Mouse (Mus musculus): ENCODE data around the gene Hdac5. TPM values are rescaled to one million over a fixed set of nuclear protein-coding genes. Genes with fewer than 3 reads are reported as not detected.
A peak's percentile ranks its signal among the peaks of the same experiment; 100 is the strongest.

The Hdac5 gene
- polyA plus RNA-seq (2015; fragmentation: Nextera tagmentation; extraction: Ambion mirVana): 82.9 and 89.4 TPM in 2 replicates

DNA sequence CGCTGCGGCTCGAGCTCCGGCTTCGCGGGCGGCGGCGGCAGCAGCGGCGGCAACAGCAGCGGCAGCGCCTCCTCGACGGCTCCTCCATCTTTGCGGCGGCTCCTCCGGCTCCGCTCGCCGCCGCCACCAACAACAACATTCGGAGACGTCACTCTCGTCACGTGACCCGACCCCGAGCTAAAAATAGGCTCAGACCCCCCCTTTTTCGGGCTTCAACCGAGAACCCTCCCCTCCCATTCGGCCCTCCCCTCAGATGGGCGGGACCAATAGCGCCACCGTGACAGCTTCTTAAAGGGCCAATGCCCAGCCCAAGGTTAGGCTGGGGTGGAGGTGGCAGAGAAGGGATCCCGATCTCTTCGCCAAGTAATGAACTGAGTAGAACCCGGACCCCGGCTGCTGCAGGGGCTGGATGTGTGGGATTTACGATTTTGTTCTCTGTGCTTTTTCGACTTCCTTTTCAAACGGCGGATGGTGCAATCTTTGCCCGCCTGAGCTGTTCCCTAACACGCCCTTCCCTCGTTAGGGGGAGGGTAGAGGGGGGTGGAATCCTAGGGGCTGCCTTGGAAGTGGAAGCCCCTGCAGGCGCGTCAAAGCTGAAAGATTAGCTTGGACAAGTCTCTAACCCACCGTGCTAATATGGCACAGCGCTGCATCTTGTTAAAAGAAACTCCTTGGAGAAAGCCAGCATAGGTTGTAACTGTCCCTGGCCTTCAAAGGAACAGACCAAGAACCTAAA is at the start of gene Hdac5:
Hdac5 (minus strand) TSS at position 161 of the 736 bp plus-strand sequence.
- Histone ChIP-seq H3K4me3 (peak within 1 kb of the TSS; percentile 84), H3K36me3 (no peaks in the 10 kb centered on the region), H3K9ac (peak within 1 kb of the TSS; percentile 98), H3K4me1 (peaks cover 49% of the 10 kb centered on the region), H3K27me3 (replicated peaks) (no peaks in the 10 kb centered on the region), H3K4me2 (peak within 1 kb of the TSS; percentile 91), H3K27ac (replicated peaks) (peak within 1 kb of the TSS; percentile 90), H3K9me3 (no peaks in the 10 kb centered on the region)
- under 1% methylated on average over 42 of the region's 49 CpGs for WGBS
- ATAC-seq (ENCODE audit: extremely low read depth, insufficient number of reproducible peaks, low FRiP score, low TSS enrichment): peak; percentile 89

DNA sequence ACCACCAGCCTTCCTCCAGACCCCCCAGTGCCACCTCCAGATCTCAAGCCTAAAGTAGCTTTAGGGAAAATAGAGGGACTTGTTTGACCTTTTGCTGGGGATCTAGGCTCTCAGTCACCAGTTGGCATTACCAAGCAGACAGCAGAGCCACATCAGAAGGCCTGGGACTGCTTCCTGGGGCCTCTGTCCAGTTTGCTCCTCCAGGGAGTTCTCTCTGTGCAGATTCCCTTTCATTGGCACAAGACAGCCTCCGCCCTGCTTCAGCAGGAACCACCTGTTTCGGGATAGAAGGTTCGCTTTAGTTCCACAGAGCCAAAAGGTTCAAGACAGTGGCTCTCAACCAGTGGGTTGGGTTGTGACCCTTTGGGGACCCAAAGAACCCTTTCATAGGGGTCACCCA is 49.6 kb upstream of the Hdac5 start:
- peaks cover 10% of the 10 kb centered on the region for H3K27me3 ChIP-seq (replicated peaks)
- H3K27ac ChIP-seq (replicated peaks): no peak overlapping the region
- no peak overlapping the region for H3K9ac ChIP-seq
- peaks cover 12% of the 10 kb centered on the region for H3K4me1 ChIP-seq
- no peaks in the 10 kb centered on the region for H3K36me3 ChIP-seq
- no peak for ATAC-seq (ENCODE audit: extremely low read depth, insufficient number of reproducible peaks, low FRiP score, low TSS enrichment)
- H3K9me3 ChIP-seq: no peaks in the 10 kb centered on the region
- WGBS: 86% methylated on average over 3 of the region's 3 CpGs
- H3K4me3 ChIP-seq: no peak overlapping the region
- no peak overlapping the region for H3K4me2 ChIP-seq

DNA sequence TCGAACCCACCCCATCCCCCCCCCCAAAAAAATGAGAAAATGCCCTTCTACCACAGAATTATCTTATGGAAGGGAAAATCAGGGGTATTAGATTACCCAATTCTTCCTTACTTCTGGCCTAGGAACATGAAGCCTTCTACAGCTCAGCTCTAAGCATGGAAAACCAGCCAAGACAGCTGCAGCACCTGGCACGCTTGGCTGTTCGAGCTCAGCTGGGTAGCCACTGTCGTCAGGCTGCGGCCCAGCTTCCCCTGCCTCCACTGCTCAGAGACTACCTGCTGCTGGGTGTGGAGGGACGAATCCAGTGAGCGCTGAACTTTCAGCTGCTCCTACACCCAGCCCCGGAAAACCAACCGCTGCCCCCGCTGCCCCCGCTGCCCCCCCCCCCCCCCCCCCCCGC is 47.8 kb upstream of the Hdac5 start:
- Histone ChIP-seq H3K4me1 (peaks cover 12% of the 10 kb centered on the region), H3K4me3 (no peak overlapping the region), H3K27ac (replicated peaks) (no peak overlapping the region), H3K4me2 (no peak overlapping the region), H3K27me3 (replicated peaks) (peaks cover 10% of the 10 kb centered on the region), H3K36me3 (no peaks in the 10 kb centered on the region), H3K9me3 (no peaks in the 10 kb centered on the region), H3K9ac (no peak overlapping the region)
- ATAC-seq (ENCODE audit: extremely low read depth, insufficient number of reproducible peaks, low FRiP score, low TSS enrichment): no peak
- 61% methylated on average over 10 of the region's 12 CpGs for WGBS

DNA sequence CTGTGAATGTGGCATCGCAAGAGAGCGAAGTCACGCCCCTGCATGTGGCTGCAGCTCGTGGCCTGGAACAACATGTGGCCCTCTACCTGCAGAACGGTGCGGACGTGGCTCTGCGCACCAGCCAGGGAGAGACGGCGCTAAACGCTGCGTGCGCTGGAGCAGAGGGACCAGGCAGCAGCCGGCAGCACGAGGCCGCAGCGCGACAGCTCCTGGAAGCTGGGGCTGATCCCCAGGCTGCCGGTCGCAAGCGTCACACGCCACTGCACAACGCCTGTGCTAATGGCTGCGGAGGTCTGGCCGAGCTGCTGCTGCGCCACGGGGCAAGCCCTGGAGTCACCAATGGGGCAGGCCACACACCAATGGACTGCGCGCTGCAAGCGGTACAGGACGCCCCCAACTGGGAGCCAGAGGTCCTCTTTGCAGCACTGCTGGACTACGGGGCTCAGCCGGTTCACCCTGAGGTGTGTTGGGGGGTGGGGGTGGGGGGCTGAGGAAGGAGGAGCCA is 46.5 kb upstream of the Hdac5 start:
- H3K4me1 ChIP-seq: peaks cover 12% of the 10 kb centered on the region
- ATAC-seq (ENCODE audit: extremely low read depth, insufficient number of reproducible peaks, low FRiP score, low TSS enrichment): peak; percentile 46; the same call in 1 of the 2 replicates
- H3K4me2 ChIP-seq: peak overlapping the region; percentile 79
- H3K27me3 ChIP-seq (replicated peaks): peaks cover 10% of the 10 kb centered on the region
- H3K27ac ChIP-seq (replicated peaks): no peak overlapping the region
- H3K9ac ChIP-seq: peak overlapping the region; percentile 80
- peak overlapping the region; percentile 51 for H3K4me3 ChIP-seq
- H3K36me3 ChIP-seq: no peaks in the 10 kb centered on the region
- 2% methylated on average over 33 of the region's 33 CpGs for WGBS
- no peaks in the 10 kb centered on the region for H3K9me3 ChIP-seq

DNA sequence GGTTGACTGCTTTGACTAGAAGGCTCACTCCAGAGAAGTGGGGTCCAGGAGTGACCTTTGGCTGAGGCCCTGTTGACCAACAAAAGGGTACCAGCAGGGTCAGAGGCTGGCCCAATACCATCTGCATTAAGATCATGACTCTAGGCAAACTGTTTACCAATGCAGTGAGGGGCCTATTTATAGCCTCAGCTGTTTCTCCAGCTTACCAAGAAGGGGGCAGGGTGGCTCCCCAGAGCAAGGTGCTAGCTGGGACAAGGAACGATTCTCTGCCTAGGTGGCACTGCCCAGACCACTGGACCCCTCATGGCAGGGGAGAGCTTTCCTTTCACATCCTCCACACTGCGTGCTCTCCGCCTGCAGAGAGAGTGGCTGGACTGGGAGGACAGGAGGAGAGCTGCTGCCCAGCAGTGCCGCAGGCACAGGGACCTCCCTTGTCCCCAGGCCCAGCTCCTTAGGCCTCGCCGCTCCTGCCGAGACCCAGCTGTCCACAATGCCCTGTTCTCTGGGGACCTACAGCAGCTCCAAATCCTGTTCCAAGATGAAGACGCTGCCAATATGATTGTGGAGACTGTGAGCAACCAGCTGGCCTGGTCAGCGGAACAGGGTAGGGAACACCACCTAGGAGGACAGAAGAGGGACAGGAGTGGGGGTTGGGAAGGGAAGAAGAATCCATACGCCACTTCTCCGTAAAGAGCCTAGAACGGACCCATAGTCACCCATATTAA is 38.7 kb upstream of the Hdac5 start, which contains the start of gene Asb16:
Asb16 (plus strand) TSS at position 224 of the 725 bp plus-strand sequence.
- Histone ChIP-seq H3K9ac (peak within 1 kb of the TSS; percentile 37; the same call in 1 of the 2 replicates), H3K27ac (replicated peaks) (0 out of 2 replicates have a peak within 1 kb of the TSS, but pooled peaks have one; percentile 28), H3K27me3 (replicated peaks) (no peaks in the 10 kb centered on the region; the same call in 1 of the 2 replicates), H3K9me3 (no peaks in the 10 kb centered on the region), H3K4me3 (no peak within 1 kb of the TSS), H3K4me2 (peak within 1 kb of the TSS; percentile 9; the same call in 1 of the 2 replicates), H3K36me3 (peaks cover 4% of the 10 kb centered on the region; the same call in 1 of the 2 replicates), H3K4me1 (peaks cover 17% of the 10 kb centered on the region)
- WGBS: 82% methylated on average over 12 of the region's 12 CpGs
- ATAC-seq (ENCODE audit: extremely low read depth, insufficient number of reproducible peaks, low FRiP score, low TSS enrichment): no peak

DNA sequence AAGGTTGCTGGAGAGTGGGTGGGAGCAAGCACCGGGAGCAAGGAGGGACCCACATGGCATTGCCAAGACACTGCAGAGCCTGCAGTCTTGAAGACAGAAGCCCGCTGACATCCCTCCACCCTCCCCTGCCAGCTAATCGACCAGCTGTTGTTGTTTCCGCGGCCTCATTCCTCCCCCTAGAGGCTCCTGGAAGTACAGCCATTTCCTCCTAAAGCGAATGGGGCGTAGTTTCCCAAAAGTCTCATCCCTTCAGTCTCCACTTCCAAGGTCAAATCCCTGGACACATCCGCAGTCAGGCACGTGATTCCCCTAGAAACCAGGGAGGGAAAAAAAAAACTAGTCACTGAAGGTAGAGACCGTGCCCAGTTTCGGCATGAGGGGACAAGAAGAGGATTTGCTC is 37.5 kb upstream of the Hdac5 start:
- H3K9me3 ChIP-seq: no peaks in the 10 kb centered on the region
- H3K36me3 ChIP-seq: peaks cover 14% of the 10 kb centered on the region
- no peak for ATAC-seq (ENCODE audit: extremely low read depth, insufficient number of reproducible peaks, low FRiP score, low TSS enrichment)
- no peaks in the 10 kb centered on the region; the same call in 1 of the 2 replicates for H3K27me3 ChIP-seq (replicated peaks)
- H3K27ac ChIP-seq (replicated peaks): no peak overlapping the region
- H3K4me2 ChIP-seq: peak overlapping the region; percentile 9; the same call in 1 of the 2 replicates
- no peak overlapping the region for H3K4me3 ChIP-seq
- H3K9ac ChIP-seq: 0 out of 2 replicates have a peak overlapping the region, but pooled peaks have one; percentile 37
- WGBS: 4% methylated on average over 11 of the region's 11 CpGs
- H3K4me1 ChIP-seq: peaks cover 17% of the 10 kb centered on the region

DNA sequence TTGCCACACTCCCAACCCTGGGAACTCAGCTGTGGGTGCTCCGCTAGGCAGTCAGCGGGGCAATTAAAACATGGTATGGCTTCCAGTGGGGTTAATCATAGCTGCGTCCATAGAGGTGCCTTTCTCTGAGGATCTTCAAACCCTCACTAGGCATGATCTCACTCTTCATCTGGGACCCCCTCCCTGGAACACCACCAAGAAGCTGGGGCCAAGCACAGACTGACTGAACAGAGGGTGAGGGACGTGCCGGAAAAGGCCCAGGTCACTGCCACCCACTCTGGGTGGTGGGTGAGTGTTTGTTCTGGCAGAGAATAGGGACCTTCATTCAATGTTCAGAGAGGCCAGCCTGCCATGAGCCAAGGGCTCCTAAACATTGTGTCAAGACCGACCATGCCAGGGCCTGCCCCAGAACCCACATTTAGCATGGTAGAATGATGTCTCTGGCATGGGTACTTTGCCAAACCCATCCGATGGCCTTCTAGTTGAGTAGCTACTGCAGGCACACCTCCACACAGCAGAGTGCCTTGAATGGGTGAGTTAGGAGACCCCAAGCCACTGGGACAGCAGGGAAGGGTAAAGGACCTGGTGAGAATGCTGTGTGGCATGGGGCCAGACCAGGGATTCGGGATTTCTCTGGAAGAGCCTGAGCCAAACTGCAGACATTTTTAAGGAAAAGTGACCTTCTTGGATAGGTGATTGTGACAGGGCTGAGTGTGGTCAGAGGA is 36.8 kb upstream of the Hdac5 start:
- WGBS: 86% methylated on average over 8 of the region's 8 CpGs

DNA sequence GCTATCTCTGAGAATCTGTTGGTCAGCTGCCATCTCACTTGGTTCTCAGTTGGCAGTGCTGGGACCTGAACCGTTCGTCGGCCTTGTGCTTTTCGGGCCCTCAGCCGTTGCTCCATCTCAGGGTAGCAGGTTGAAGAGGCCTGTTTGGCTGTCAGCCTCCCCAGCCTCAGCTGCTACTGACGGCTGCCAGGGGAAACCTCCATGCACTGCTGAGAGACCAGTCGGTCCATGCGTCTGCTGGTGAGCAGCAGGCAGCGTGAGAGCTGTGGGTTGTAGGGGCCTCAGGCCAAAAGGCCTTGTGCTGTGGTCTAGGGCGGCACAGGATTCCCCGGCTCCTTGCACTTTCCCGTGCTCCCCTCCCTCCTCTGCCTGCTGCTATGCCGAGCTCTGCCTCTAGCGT is 35.9 kb upstream of the Hdac5 start:
- 59% methylated on average over 14 of the region's 14 CpGs for WGBS
- Histone ChIP-seq H3K27ac (replicated peaks) (no peak overlapping the region), H3K9me3 (no peaks in the 10 kb centered on the region), H3K4me1 (peaks cover 17% of the 10 kb centered on the region), H3K9ac (no peak overlapping the region), H3K4me2 (no peak overlapping the region), H3K27me3 (replicated peaks) (no peaks in the 10 kb centered on the region), H3K4me3 (no peak overlapping the region), H3K36me3 (peaks cover 27% of the 10 kb centered on the region)
- ATAC-seq (ENCODE audit: extremely low read depth, insufficient number of reproducible peaks, low FRiP score, low TSS enrichment): no peak

More for the DNA sequence above, 36.8 kb upstream of the Hdac5 start:
- ATAC-seq (ENCODE audit: extremely low read depth, insufficient number of reproducible peaks, low FRiP score, low TSS enrichment): no peak
- no peaks in the 10 kb centered on the region for H3K9me3 ChIP-seq
- no peak overlapping the region for H3K4me2 ChIP-seq
- H3K36me3 ChIP-seq: peaks cover 21% of the 10 kb centered on the region
- no peaks in the 10 kb centered on the region for H3K27me3 ChIP-seq (replicated peaks)
- peaks cover 17% of the 10 kb centered on the region for H3K4me1 ChIP-seq
- H3K4me3 ChIP-seq: no peak overlapping the region
- H3K27ac ChIP-seq (replicated peaks): no peak overlapping the region
- H3K9ac ChIP-seq: 0 out of 2 replicates have a peak overlapping the region, but pooled peaks have one; percentile 37

DNA sequence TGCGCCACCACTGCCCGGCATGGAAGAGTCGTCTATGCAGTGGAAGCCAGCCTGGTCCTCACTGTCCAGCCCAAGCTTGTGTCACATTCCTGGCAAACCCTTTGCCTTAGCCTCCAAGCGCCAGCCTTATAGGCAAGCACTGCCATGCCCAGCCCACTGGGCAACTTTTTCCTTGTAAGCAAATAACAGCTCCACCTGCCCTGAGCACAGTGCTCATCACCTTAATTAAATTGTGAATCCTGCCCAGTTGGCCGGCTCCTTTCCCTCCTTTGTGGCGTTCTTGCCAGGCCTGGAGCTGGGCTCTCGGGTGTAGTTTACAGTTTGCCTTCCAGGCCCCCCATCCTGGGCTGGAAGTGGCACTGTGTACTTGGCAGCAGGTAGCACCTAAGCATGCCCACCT is 33.2 kb upstream of the Hdac5 start:
- Histone ChIP-seq H3K4me1 (peaks cover 11% of the 10 kb centered on the region), H3K9ac (0 out of 2 replicates have a peak overlapping the region, but pooled peaks have one; percentile 10), H3K27ac (replicated peaks) (no peak overlapping the region), H3K4me2 (no peak overlapping the region), H3K27me3 (replicated peaks) (no peaks in the 10 kb centered on the region), H3K9me3 (no peaks in the 10 kb centered on the region), H3K4me3 (no peak overlapping the region), H3K36me3 (peaks cover 49% of the 10 kb centered on the region)
- WGBS: 86% methylated on average over 7 of the region's 7 CpGs
- ATAC-seq (ENCODE audit: extremely low read depth, insufficient number of reproducible peaks, low FRiP score, low TSS enrichment): no peak

DNA sequence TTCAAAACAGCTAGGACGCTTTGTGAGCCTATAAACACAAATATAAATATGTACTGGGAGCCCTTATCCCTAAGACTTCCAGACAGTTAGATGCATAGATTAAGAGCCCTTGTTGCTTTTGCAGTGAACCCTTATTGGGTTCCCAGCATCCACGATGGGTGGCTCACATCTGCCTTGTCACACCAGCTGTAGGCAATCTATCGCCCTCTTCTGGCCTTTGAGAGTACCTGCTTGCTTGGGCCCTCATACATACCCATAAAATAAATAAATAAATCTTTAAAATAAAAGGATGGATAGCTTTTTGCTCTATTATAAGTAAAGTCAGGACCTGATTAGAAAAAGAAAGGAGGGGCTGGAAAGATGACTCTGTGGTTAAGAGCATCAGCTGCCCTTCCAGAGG is 28.6 kb upstream of the Hdac5 start:
- ATAC-seq (ENCODE audit: extremely low read depth, insufficient number of reproducible peaks, low FRiP score, low TSS enrichment): no peak
- no peak overlapping the region for H3K9ac ChIP-seq
- no peak overlapping the region for H3K27ac ChIP-seq (replicated peaks)
- H3K27me3 ChIP-seq (replicated peaks): no peaks in the 10 kb centered on the region
- H3K4me1 ChIP-seq: peaks cover 27% of the 10 kb centered on the region
- no peaks in the 10 kb centered on the region for H3K9me3 ChIP-seq
- 86% methylated on average over 3 of the region's 3 CpGs for WGBS
- no peak overlapping the region for H3K4me2 ChIP-seq
- H3K36me3 ChIP-seq: peaks cover 67% of the 10 kb centered on the region
- no peak overlapping the region for H3K4me3 ChIP-seq

DNA sequence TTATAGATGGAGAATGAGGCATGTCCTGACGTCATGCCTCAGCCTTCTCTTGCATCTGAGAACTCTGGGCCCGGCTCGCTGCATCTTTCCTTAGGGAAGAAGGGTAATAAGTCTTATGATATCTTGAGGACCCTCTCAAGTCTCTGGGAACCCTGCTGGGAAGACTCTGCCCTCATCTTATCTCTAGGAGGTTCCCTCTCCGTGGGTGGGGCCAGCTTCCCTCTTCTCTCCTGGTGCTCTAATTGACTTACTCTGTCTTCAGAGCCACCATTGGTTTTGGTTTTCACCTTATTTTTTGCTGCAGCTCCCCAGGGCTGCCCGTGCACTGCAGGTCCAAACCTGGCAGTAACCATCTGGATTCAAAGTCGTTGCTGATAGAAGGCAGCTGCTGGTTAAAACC is 28.1 kb upstream of the Hdac5 start:
- H3K9ac ChIP-seq: no peak overlapping the region
- H3K4me1 ChIP-seq: peaks cover 27% of the 10 kb centered on the region
- peaks cover 63% of the 10 kb centered on the region for H3K36me3 ChIP-seq
- no peaks in the 10 kb centered on the region for H3K9me3 ChIP-seq
- WGBS: 56% methylated on average over 6 of the region's 6 CpGs
- no peak overlapping the region for H3K4me3 ChIP-seq
- no peak for ATAC-seq (ENCODE audit: extremely low read depth, insufficient number of reproducible peaks, low FRiP score, low TSS enrichment)
- H3K27me3 ChIP-seq (replicated peaks): no peaks in the 10 kb centered on the region
- no peak overlapping the region for H3K4me2 ChIP-seq
- H3K27ac ChIP-seq (replicated peaks): no peak overlapping the region

All from heart, embryonic 13.5 days (tissue).